Mouse (Mus musculus) kidney, embryonic 14.5 days (tissue): ENCODE measurements around the gene Zfhx2. TPM values are rescaled to one million over a fixed set of nuclear protein-coding genes. Genes with fewer than 3 reads are reported as not detected.

Experiments
- polyA plus RNA-seq: library from polyadenylated mRNA; unstranded; fragments of >200 nt; fragmentation: Nextera tagmentation; extraction: Ambion mirVana; gene quantifications from 2 replicates; pipeline ENCODE4 v1.2.1, GENCODE M21; 2014

Gene Zfhx2
- polyA plus RNA-seq, 1 experiment from 2014 or later: 6.4 TPM

Other genes starting within 250 kb of the Zfhx2 start
- 10.3 and 19.1 TPM in 2 replicates for gene Homez, start 221.4 kb downstream of the Zfhx2 start, polyA plus RNA-seq
- gene Ppp1r3e, start 214.8 kb downstream of the Zfhx2 start, polyA plus RNA-seq: 2.9 and 4.5 TPM in 2 replicates
- gene Bcl2l2, start 208.9 kb downstream of the Zfhx2 start, polyA plus RNA-seq: 5.3 and 6.1 TPM in 2 replicates
- 0.44 TPM in 1 of 2 replicates, not detected in the other for gene Gm20521, start 208.9 kb downstream of the Zfhx2 start, polyA plus RNA-seq
- 178 and 227 TPM in 2 replicates for gene Pabpn1, start 199.8 kb downstream of the Zfhx2 start, polyA plus RNA-seq
- gene Slc22a17, start 179.2 kb downstream of the Zfhx2 start, polyA plus RNA-seq: 41.0 and 58.9 TPM in 2 replicates
- 26.2 and 33.8 TPM in 2 replicates for gene Efs, start 166.2 kb downstream of the Zfhx2 start, polyA plus RNA-seq
- gene Il25, start 159.6 kb downstream of the Zfhx2 start, polyA plus RNA-seq: 0.24 TPM in 1 of 2 replicates, not detected in the other
- gene Cmtm5, start 156.1 kb downstream of the Zfhx2 start, polyA plus RNA-seq: 0.89 and 3.3 TPM in 2 replicates
- gene Myh6, start 125.4 kb downstream of the Zfhx2 start, polyA plus RNA-seq: 0.30 and 0.54 TPM in 2 replicates
- not detected in 2 replicates for gene Gm17428, start 115.4 kb downstream of the Zfhx2 start, polyA plus RNA-seq
- 0.11 and 2.0 TPM in 2 replicates for gene Myh7, start 97.7 kb downstream of the Zfhx2 start, polyA plus RNA-seq
- gene Ngdn, start 76.9 kb downstream of the Zfhx2 start, polyA plus RNA-seq: 80.8 and 109 TPM in 2 replicates
- 14.5 and 21.8 TPM in 2 replicates for gene Thtpa, start 2.5 kb upstream of the Zfhx2 start, polyA plus RNA-seq
- 11.4 and 17.8 TPM in 2 replicates for gene Ap1g2, start 14.3 kb upstream of the Zfhx2 start, polyA plus RNA-seq
- gene Jph4, start 24.6 kb upstream of the Zfhx2 start, polyA plus RNA-seq: 0.43 and 0.55 TPM in 2 replicates
- 0.22 TPM in 1 of 2 replicates, not detected in the other for gene Dhrs2, start 129.7 kb upstream of the Zfhx2 start, polyA plus RNA-seq